Mouse (Mus musculus) lung, postnatal 14 days (tissue): ENCODE data around the gene Inf2.

Experiments used
- DNase-seq: peaks from one replicate; pipeline ENCODE4 v3.0.0; 2021

The Inf2 gene

GRCm38 (mm10) chr12:112571064-112571463, 17.5 kb upstream of the Inf2 start:
- no peak for DNase-seq

GRCm38 (mm10) chr12:112575274-112575986, 13.2 kb upstream of the Inf2 start:
- no peak for DNase-seq

GRCm38 (mm10) chr12:112576341-112576740, 12.2 kb upstream of the Inf2 start:
- no peak for DNase-seq

GRCm38 (mm10) chr12:112576749-112577148, 11.8 kb upstream of the Inf2 start:
- no peak for DNase-seq

GRCm38 (mm10) chr12:112578296-112579090, 10.1 kb upstream of the Inf2 start:
- no peak for DNase-seq

GRCm38 (mm10) chr12:112579430-112579829, 9.2 kb upstream of the Inf2 start:
- no peak for DNase-seq

GRCm38 (mm10) chr12:112579926-112580325, 8.7 kb upstream of the Inf2 start:
- DNase-seq = no peak

GRCm38 (mm10) chr12:112581113-112581512, 7.5 kb upstream of the Inf2 start:
- DNase-seq = no peak

- DNase-seq = no peak
These were observed 3.6 kb upstream of the Inf2 start for GRCm38 (mm10) chr12:112584954-112585353.

- no peak for DNase-seq
These were observed 2.6 kb upstream of the Inf2 start for GRCm38 (mm10) chr12:112585924-112586538.

- DNase-seq = no peak
These were observed 1.2 kb upstream of the Inf2 start for GRCm38 (mm10) chr12:112587125-112588124.

GRCm38 (mm10) chr12:112589491-112590191, 1.1 kb downstream of the Inf2 start:
- DNase-seq = no peak

GRCm38 (mm10) chr12:112590566-112591239, 2.1 kb downstream of the Inf2 start:
- no peak for DNase-seq

GRCm38 (mm10) chr12:112591240-112591639, 2.7 kb downstream of the Inf2 start:
- no peak for DNase-seq

- no peak for DNase-seq
These were observed 3.1 kb downstream of the Inf2 start for GRCm38 (mm10) chr12:112591730-112592129.

GRCm38 (mm10) chr12:112592985-112593734, 4.6 kb downstream of the Inf2 start:
- no peak for DNase-seq

- no peak for DNase-seq
These were observed 5.6 kb downstream of the Inf2 start for GRCm38 (mm10) chr12:112593951-112594915.

- DNase-seq = no peak
These were observed 6.4 kb downstream of the Inf2 start for GRCm38 (mm10) chr12:112594989-112595388.

GRCm38 (mm10) chr12:112595626-112596025, 7.0 kb downstream of the Inf2 start:
- no peak for DNase-seq
